ENCODE assay signal across 8 mouse cellular contexts in genomic region chr9:20868448-20869001, GRCm38 (mm10). TPM values are rescaled to one million over a fixed set of nuclear protein-coding genes. Genes with fewer than 3 reads are reported as not detected.
A peak's percentile ranks its signal among the peaks of the same experiment; 100 is the strongest.
DNase-seq lines count a peak whose midpoint lies in the region; ATAC-seq lines count a peak whose summit lies in the region.

Gene A230050P20Rik (plus strand): TSS chr9:20868642.

- no peaks in the 10 kb centered on the region for H3K4me1 ChIP-seq in embryonic facial prominence, embryonic 12.5 days
- H3K4me1 ChIP-seq in heart, embryonic 16.5 days (ENCODE audit: control insufficient read depth, insufficient read depth, low read length), result no peaks in the 10 kb centered on the region
- H3K4me1 ChIP-seq in liver, embryonic 16.5 days (ENCODE audit: control insufficient read depth, low read depth, low read length), result peaks cover 3% of the 10 kb centered on the region; the same call in 1 of the 2 replicates
- no peaks in the 10 kb centered on the region for H3K4me1 ChIP-seq in neural tube, embryonic 12.5 days

- H3K27me3 ChIP-seq in embryonic facial prominence, embryonic 12.5 days, result peaks cover 45% of the 10 kb centered on the region
- H3K27me3 ChIP-seq in heart, embryonic 16.5 days (ENCODE audit: control insufficient read depth, insufficient read depth, low read length), result peaks cover 15% of the 10 kb centered on the region
- H3K27me3 ChIP-seq in liver, embryonic 16.5 days (ENCODE audit: control insufficient read depth, insufficient read depth, low read depth, low read length), result peaks cover 15% of the 10 kb centered on the region
- H3K27me3 ChIP-seq in neural tube, embryonic 12.5 days (replicated peaks), result peaks cover 41% of the 10 kb centered on the region

- no peaks in the 10 kb centered on the region for H3K36me3 ChIP-seq in embryonic facial prominence, embryonic 12.5 days
- no peaks in the 10 kb centered on the region for H3K36me3 ChIP-seq in heart, embryonic 16.5 days (ENCODE audit: control insufficient read depth, insufficient read depth)
- no peaks in the 10 kb centered on the region for H3K36me3 ChIP-seq in liver, embryonic 16.5 days (ENCODE audit: control insufficient read depth, insufficient read depth)
- no peaks in the 10 kb centered on the region for H3K36me3 ChIP-seq in neural tube, embryonic 12.5 days

- ATAC-seq in activated CD4-positive, CD25-positive, alpha-beta regulatory T cell, adult 4 months, result peak; percentile 68
- ATAC-seq in embryonic facial prominence, embryonic 12.5 days (ENCODE audit: insufficient number of reproducible peaks, insufficient read depth, low FRiP score, low TSS enrichment), result no peak
- peak; percentile 59 for ATAC-seq in heart, embryonic 16.5 days (replicated peaks; ENCODE audit: extremely low read depth, insufficient read depth, low FRiP score)
- peak; percentile 45 for ATAC-seq in liver, embryonic 16.5 days (ENCODE audit: low read depth)
- ATAC-seq in neural tube, embryonic 12.5 days (ENCODE audit: low FRiP score, low read depth), result peak; percentile 4; the same call in 1 of the 2 replicates

- DNase-seq in CD4-positive helper T cell, adult 2 months (ENCODE audit: low read depth, low spot score), result peak; percentile 78
- peak; percentile 50 to 74 for DNase-seq in kidney, postnatal 36 days
- no peak for DNase-seq in embryo, embryonic 10 days (ENCODE audit: low spot score)

- no peak within 1 kb of the TSS for H3K27ac ChIP-seq in embryonic facial prominence, embryonic 12.5 days
- H3K27ac ChIP-seq in heart, embryonic 16.5 days (ENCODE audit: low read length), result no peak within 1 kb of the TSS
- no peak within 1 kb of the TSS for H3K27ac ChIP-seq in liver, embryonic 16.5 days (ENCODE audit: low read length)
- H3K27ac ChIP-seq in neural tube, embryonic 12.5 days, result no peak within 1 kb of the TSS

- peak within 1 kb of the TSS; percentile 42; the same call in 1 of the 2 replicates for H3K9ac ChIP-seq in embryonic facial prominence, embryonic 12.5 days
- H3K9ac ChIP-seq in heart, embryonic 16.5 days (ENCODE audit: low read length), result peak within 1 kb of the TSS; percentile 73
- H3K9ac ChIP-seq in liver, embryonic 16.5 days (ENCODE audit: low read depth, low read length), result peak within 1 kb of the TSS; percentile 57
- H3K9ac ChIP-seq in neural tube, embryonic 12.5 days, result no peak within 1 kb of the TSS

- H3K9me3 ChIP-seq in embryonic facial prominence, embryonic 12.5 days, result no peaks in the 10 kb centered on the region
- H3K9me3 ChIP-seq in heart, embryonic 16.5 days (replicated peaks; ENCODE audit: control insufficient read depth, low read length), result no peaks in the 10 kb centered on the region
- H3K9me3 ChIP-seq in liver, embryonic 16.5 days (replicated peaks; ENCODE audit: control insufficient read depth, low read length), result no peaks in the 10 kb centered on the region
- no peaks in the 10 kb centered on the region for H3K9me3 ChIP-seq in neural tube, embryonic 12.5 days

- H3K4me3 ChIP-seq in embryonic facial prominence, embryonic 12.5 days, result peak within 1 kb of the TSS; percentile 38
- H3K4me3 ChIP-seq in heart, embryonic 16.5 days (ENCODE audit: low read length), result peak within 1 kb of the TSS; percentile 57
- H3K4me3 ChIP-seq in liver, embryonic 16.5 days (ENCODE audit: low read depth, low read length), result peak within 1 kb of the TSS; percentile 66
- peak within 1 kb of the TSS; percentile 22 for H3K4me3 ChIP-seq in neural tube, embryonic 12.5 days

- whole genome bisulfite sequencing in embryonic facial prominence, embryonic 12.5 days, result 9% methylated on average over 50 of the region's 53 CpGs
- 7% methylated on average over 53 of the region's 53 CpGs for WGBS in heart, embryonic 16.5 days
- 3% methylated on average over 52 of the region's 53 CpGs for WGBS in liver, embryonic 16.5 days (ENCODE audit: insufficient replicate concordance)
- 8% methylated on average over 50 of the region's 53 CpGs for WGBS in neural tube, embryonic 12.5 days

- peak within 1 kb of the TSS; percentile 49 for H3K4me2 ChIP-seq in embryonic facial prominence, embryonic 12.5 days (replicated peaks)
- H3K4me2 ChIP-seq in heart, embryonic 16.5 days (ENCODE audit: low read depth, low read length), result peak within 1 kb of the TSS; percentile 84
- H3K4me2 ChIP-seq in liver, embryonic 16.5 days (ENCODE audit: low read depth, low read length), result peak within 1 kb of the TSS; percentile 66
- peak within 1 kb of the TSS; percentile 48 for H3K4me2 ChIP-seq in neural tube, embryonic 12.5 days (replicated peaks)

RNA-seq across cellular contexts. Expression of gene A230050P20Rik, which starts in this region (rescaled TPM):
- polyA plus RNA-seq in activated CD4-positive, CD25-positive, alpha-beta regulatory T cell, adult 4 months (2017; shearing (Covaris generic)), result 10 to 100 TPM; 12.4 to 14.6 TPM
- polyA plus RNA-seq in embryonic facial prominence, embryonic 12.5 days (2016; fragmentation: Nextera tagmentation; extraction: Ambion mirVana), result 3.0 and 3.9 TPM in 2 replicates
- 11.4 and 13.4 TPM in 2 replicates for polyA plus RNA-seq in heart, embryonic 16.5 days (2015; fragmentation: Nextera tagmentation; extraction: Ambion mirVana)
- polyA plus RNA-seq in liver, embryonic 16.5 days (2015; fragmentation: Nextera tagmentation; extraction: Ambion mirVana), result 4.4 and 6.7 TPM in 2 replicates
- polyA plus RNA-seq in neural tube, embryonic 12.5 days (2016; fragmentation: Nextera tagmentation; extraction: Ambion mirVana), result 1.4 and 1.6 TPM in 2 replicates
